Mouse (Mus musculus) thymus, adult 2 months (tissue): Measurements from ENCODE around the gene Krt33a.

Experiments used
- CTCF ChIP-seq: fragments of 200-500 bp; IDR thresholded peaks from 2 replicates; pipeline ENCODE4 v1.5.1; 2012; ENCODE audit warnings: mild to moderate bottlenecking, control low read depth, low read length, moderate library complexity, borderline replicate concordance; ENCODE audit not compliant: control insufficient read depth, poor library complexity, insufficient read depth; ENCODE audit errors: extremely low read depth
- POLR2A ChIP-seq: fragments of 200-500 bp; IDR thresholded peaks from 2 replicates; pipeline ENCODE4 v1.6.1; 2012; ENCODE audit warnings: mild to moderate bottlenecking, low read length, control low read depth, moderate library complexity; ENCODE audit not compliant: control insufficient read depth, poor library complexity, insufficient read depth; ENCODE audit errors: extremely low read depth

DNA sequence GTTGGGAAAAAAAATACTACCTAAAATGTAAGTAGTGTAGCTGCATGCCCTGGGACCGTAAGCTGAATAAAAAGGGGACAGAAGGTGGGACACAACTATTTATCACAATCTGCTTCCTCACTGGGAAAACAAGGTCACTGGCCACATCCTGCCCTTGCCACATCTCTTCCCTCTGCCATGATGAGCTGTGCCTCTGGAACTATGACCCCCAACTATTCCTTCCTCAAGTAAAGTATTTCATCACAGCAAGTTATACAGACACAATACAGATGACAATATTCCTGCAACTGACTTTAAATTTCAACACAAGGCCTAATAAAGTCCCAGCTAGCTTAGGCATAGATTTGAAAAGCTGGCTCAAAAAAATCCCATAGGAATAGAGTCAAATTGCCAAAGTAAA is 3.5 kb upstream of the Krt33a start:
- TF ChIP-seq POLR2A (no peak), CTCF (no peak)
